Mouse (Mus musculus): ENCODE results near the gene Dnajc22.

DNA sequence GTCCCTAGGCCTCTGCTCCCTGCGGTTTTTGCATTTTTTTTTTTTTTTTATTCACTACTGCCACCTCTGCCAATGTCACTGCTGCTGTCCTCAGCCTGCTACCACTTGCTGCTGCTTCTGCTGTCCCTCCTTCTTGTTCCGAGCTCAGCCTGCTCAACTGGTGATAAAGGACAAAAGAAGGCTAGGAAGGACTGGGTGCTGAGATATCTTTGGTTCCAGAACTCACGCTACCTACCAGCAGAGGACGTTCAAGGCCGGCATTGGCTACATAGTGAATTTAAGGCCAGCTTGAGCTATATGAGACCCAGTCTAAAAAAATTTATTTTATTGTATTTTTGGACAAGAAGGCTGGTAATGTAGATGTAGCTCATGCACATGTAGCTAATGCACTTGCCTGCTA, 45.4 kb downstream of the Dnajc22 start:
- TF ChIP-seq EP300 (IDR thresholded peaks at IDR 0.05) (no peak), CTCF (IDR thresholded peaks at IDR 0.05) (no peak)
